Mouse (Mus musculus) olfactory bulb, adult 2 months (tissue): ENCODE data around the gene Ghrl. TPM values are rescaled to one million over a fixed set of nuclear protein-coding genes. Genes with fewer than 3 reads are reported as not detected.

Source experiments
- H3K27ac ChIP-seq: fragments of 200-500 bp; 2 replicates; pipeline ENCODE4 v1.5.1; 2012; ENCODE audit warnings: low read depth, low read length; ENCODE audit not compliant: insufficient read depth
- H3K4me1 ChIP-seq: fragments of 200-500 bp; 2 replicates; pipeline ENCODE4 v1.6.1; 2012; ENCODE audit warnings: low read length; ENCODE audit not compliant: control insufficient read depth, insufficient read depth
- H3K4me3 ChIP-seq: fragments of 200-500 bp; 2 replicates; pipeline ENCODE4 v1.5.1; 2012; ENCODE audit warnings: mild to moderate bottlenecking, low read depth, low read length, moderate library complexity; ENCODE audit not compliant: insufficient read depth
- CTCF ChIP-seq: fragments of 200-500 bp; IDR thresholded peaks from 2 replicates; pipeline ENCODE4 v1.5.1; 2012; ENCODE audit warnings: low read depth, mild to moderate bottlenecking, low read length, moderate library complexity; ENCODE audit not compliant: insufficient read depth
- POLR2A ChIP-seq: fragments of 200-500 bp; IDR thresholded peaks from 2 replicates; pipeline ENCODE4 v1.6.1; 2012; ENCODE audit warnings: mild to moderate bottlenecking, low read depth, low read length, moderate library complexity; ENCODE audit not compliant: insufficient read depth
- WGBS: fragments of 180-500 bp; shearing (Covaris S2); methylation state at CpG from one replicate; pipeline ENCODE4 v1.1.7; 2018; 5-methylcytosine and 5-hydroxymethylcytosine counted together
- polyA plus RNA-seq: library from polyadenylated mRNA; stranded (reverse); fragments of >200 nt; gene quantifications from 2 replicates; pipeline ENCODE4 v1.2.4, GENCODE M21; 2012; ENCODE audit warnings: low replicate concordance; ENCODE audit not compliant: missing spikeins, insufficient read depth, insufficient read length

Gene Ghrl
- polyA plus RNA-seq, 1 experiment: not detected

DNA sequence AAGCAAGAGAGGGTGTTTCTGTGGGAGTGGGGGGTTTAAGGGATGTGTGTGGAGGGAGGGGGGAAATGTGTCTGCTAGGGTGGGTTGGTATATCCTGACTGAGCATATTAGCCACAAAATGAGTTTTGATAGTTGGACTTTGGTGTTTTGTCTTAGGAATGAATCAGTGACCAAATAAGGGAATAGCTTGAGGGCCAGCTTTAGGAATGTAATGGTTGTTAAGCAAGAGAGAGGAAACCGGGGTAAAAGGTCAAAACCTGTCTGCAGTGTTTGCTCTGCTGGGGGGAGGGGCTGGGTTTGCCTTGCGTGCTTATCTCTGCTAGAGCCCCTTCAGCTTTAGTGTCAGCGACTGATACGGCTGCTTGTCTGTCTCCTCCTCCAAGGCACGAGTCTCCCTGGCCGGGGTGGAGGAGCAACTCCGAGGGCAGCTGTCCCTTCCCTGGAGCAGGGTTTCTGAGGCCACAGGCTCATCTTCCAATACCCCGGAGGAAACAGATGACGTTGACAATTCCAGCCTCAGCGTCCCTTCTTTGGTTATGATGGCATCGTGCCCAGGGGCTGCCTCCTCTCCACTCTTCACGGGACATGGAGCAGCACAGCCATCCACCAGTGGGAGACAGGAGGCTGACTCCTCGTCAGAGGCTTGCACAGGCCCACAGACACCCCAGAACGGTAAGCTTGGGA lies 29.1 kb downstream of the Ghrl start:
- WGBS: 32% methylated on average over 14 of the region's 14 CpGs
- Histone ChIP-seq H3K4me1 (no peaks in the 10 kb centered on the region), H3K4me3 (no peak overlapping the region), H3K27ac (no peak overlapping the region)
- TF ChIP-seq CTCF (no peak), POLR2A (no peak)

DNA sequence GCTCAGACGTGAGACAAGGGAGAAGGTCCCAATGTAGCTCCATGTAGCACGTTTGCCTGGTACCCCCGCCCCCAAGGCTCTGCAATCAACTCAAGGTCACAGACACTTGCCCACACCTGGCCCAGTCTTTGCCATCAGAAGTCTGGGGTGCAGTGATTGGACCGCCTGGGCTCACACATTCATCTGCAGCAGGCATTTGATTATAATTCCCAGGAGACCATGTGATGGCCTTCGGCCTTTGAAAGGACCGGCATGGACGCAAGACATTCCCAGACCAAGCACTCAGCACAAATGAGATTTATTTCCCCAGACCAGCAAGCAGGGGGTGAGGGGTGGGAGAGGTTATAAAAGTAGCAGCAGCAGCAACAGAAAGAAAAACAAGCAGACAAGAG lies 29.7 kb downstream of the Ghrl start:
- Histone ChIP-seq H3K4me1 (no peaks in the 10 kb centered on the region), H3K27ac (no peak overlapping the region), H3K4me3 (no peak overlapping the region)
- WGBS: 48% methylated on average over 7 of the region's 7 CpGs
- TF ChIP-seq POLR2A (no peak), CTCF (no peak)

DNA sequence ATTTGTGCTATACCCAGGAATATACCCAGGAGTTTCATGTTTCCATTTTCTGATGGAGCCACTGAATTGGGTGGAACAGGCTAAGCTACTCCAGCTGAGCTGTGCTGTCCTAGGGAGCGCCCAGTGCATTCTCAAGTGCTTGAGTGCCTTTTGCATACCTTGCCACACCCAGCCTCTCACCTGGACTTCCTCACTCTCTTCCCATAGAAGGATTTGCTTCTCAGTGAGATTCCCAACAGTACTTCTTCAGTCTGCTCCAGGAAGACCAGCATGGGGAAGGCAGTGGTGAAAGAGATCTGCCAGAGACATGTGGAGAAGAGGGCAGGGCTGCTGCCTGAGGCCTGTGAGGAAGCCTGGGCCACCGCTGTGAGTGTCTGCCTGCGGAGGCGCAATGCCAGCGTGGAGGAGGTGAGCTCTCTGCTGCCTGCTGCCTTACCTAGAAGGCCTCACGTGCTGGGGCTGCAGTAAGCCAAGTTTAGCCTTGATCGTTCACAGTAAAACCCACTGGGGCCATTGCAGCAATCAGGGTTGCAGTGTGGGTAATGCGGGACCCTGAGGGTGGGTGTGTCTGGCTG lies 33.0 kb downstream of the Ghrl start:
- no peaks in the 10 kb centered on the region for H3K4me1 ChIP-seq
- 64% methylated on average over 8 of the region's 8 CpGs for WGBS

GRCm38 (mm10) chr6:113683081-113683825 lies 36.4 kb downstream of the Ghrl start:
- WGBS: 91% methylated on average over 10 of the region's 10 CpGs
- Histone ChIP-seq H3K27ac (no peak overlapping the region), H3K4me1 (no peaks in the 10 kb centered on the region), H3K4me3 (no peak overlapping the region)
- no peak for TF ChIP-seq CTCF
- TF ChIP-seq POLR2A: no peak

More for the DNA sequence above, 33.0 kb downstream of the Ghrl start:
- TF ChIP-seq POLR2A (no peak), CTCF (no peak)
- H3K4me3 ChIP-seq: no peak overlapping the region
- no peak overlapping the region for H3K27ac ChIP-seq

GRCm38 (mm10) chr6:113681271-113681670 lies 38.4 kb downstream of the Ghrl start:
- Histone ChIP-seq H3K27ac (no peak overlapping the region), H3K4me3 (no peak overlapping the region), H3K4me1 (peaks cover 10% of the 10 kb centered on the region)
- peak; percentile 62; the same call in 1 of the 2 replicates for TF ChIP-seq CTCF
- no peak for TF ChIP-seq POLR2A
- WGBS: 27% methylated on average over 4 of the region's 4 CpGs

DNA sequence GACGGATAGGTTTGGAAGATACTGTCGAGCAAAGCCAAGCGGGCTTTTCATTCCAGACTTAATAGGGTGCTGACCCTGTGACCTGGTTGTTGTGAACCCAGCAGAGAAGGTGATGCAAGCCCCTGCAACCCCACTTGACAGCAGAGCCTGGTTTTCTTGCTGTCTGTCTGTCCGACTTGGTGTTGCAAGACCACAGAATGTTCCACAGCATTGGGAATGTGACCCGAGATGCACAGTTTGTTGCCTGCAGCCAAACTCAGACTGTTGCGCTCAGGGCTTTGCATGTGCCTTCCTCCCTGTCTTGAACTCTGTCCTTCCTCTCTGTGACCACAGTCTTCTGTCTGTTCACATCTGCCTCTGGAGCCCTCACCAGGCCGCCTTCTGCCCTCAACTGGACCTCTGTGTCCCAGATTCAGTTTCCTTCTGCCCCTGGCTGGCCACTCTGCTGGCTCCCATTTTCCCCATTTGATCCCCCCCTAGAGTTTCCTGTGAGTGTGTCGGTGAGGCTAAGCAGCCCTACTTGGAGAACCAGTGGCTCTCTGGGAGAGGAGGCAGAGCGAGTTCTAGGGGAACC lies 39.6 kb downstream of the Ghrl start:
- Histone ChIP-seq H3K27ac (no peak overlapping the region), H3K4me1 (peaks cover 10% of the 10 kb centered on the region), H3K4me3 (no peak overlapping the region)
- TF ChIP-seq POLR2A (no peak), CTCF (no peak)
- 87% methylated on average over 9 of the region's 9 CpGs for WGBS

DNA sequence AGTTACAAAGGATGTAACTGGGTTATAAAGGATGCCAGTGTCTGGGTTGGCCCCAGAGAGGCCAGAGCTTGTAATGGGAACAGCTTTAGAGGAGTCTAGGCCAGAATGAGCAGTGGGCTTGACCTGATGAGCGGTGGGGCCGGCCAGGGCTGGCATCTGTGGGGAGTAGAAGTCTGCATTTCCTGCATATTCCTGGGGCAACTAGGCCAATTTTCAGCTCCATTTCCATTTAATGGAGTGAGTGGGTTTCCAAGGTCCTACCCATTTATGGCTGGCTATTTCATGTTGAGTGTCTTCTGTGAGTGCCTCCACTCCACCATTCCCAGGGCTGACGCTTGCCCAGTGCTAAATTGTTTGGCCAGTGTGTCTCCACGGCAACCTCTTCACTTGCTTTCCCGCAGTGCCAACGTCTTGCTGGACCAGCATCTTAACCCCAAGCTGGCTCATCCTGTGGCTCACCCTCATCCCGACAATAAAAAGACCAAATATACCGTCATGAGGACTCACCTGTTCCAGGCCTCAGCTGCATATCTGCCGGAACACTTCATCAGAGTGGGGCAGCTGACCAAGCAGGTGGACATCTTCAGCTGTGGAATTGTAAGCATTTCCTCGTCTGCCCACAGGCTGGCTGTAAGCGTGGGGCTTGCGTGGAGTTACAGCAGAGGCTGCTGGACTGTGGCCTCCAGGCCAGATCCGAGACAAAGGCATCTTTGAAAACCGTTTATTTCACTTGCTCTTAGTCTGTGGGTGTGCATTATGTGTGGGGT lies 41.3 kb downstream of the Ghrl start:
- Histone ChIP-seq H3K4me1 (peaks cover 10% of the 10 kb centered on the region), H3K27ac (no peak overlapping the region), H3K4me3 (no peak overlapping the region)
- WGBS: 71% methylated on average over 14 of the region's 14 CpGs
- TF ChIP-seq CTCF (no peak), POLR2A (no peak)

GRCm38 (mm10) chr6:113677070-113677734 lies 42.5 kb downstream of the Ghrl start:
- no peak overlapping the region; the same call in 1 of the 2 replicates for H3K27ac ChIP-seq
- TF ChIP-seq POLR2A: no peak
- TF ChIP-seq CTCF: no peak
- 51% methylated on average over 14 of the region's 14 CpGs for WGBS

More at GRCm38 (mm10) chr6:113677070-113677734, 42.5 kb downstream of the Ghrl start:
- H3K4me3 ChIP-seq: no peak overlapping the region
- H3K4me1 ChIP-seq: peaks cover 10% of the 10 kb centered on the region
